ENCODE assay signal across 9 mouse cellular contexts in genomic region chr4:120668551-120668950, GRCm38 (mm10). TPM values are rescaled to one million over a fixed set of nuclear protein-coding genes. Genes with fewer than 3 reads are reported as not detected.
DNase-seq lines count a peak whose midpoint lies in the region; ATAC-seq and TF ChIP-seq lines count a peak whose summit lies in the region.
"Had no signal": no experiment of that assay in that cellular context is flagged by ENCODE, and none has a peak within 500 bp of the region (broad histone marks: within the 10 kb centered on the region; RNA-seq: fewer than 3 reads in every experiment).

No protein-coding gene starts in this region.

- peak; percentile 44 for TF ChIP-seq CTCF in intestine, postnatal 0 days (IDR thresholded peaks at IDR 0.05; ENCODE audit: low read depth)
- no peak; the same call in 1 of the 2 replicates for TF ChIP-seq CTCF in left cerebral cortex, adult 2 months (IDR thresholded peaks at IDR 0.05)

- intact Hi-C loops in heart, postnatal 10 days (cut with DNase I) = loop anchor here (1.0 to 5.0 kb wide), 2 partner anchors 53 to 76 kb away; no protein-coding TSS in a partner anchor
- intact Hi-C loops in left cerebral cortex, adult 2 months (cut with DNase I) = loop anchor here (5.0 kb wide), 1 partner anchor 76 kb away; no protein-coding TSS in a partner anchor

- H3K9ac ChIP-seq in intestine, postnatal 0 days (ENCODE audit: low read depth, low read length) = no peak overlapping the region
- no peak overlapping the region for H3K9ac ChIP-seq in intestine, embryonic 15.5 days
- peak overlapping the region; percentile 92 for H3K9ac ChIP-seq in liver, embryonic 15.5 days
- H3K9ac ChIP-seq: neural tube, embryonic 12.5 days had no signal

- H3K4me3 ChIP-seq in intestine, postnatal 0 days (ENCODE audit: low read depth, low read length) = no peak overlapping the region
- H3K4me3 ChIP-seq in intestine, embryonic 15.5 days (replicated peaks) = no peak overlapping the region
- peak overlapping the region; percentile 91 for H3K4me3 ChIP-seq in liver, embryonic 15.5 days (replicated peaks)
- no peak overlapping the region for H3K4me3 ChIP-seq in left cerebral cortex, adult 2 months
- H3K4me3 ChIP-seq: neural tube, embryonic 12.5 days had no signal

- H3K4me1 ChIP-seq in intestine, postnatal 0 days (replicated peaks; ENCODE audit: control insufficient read depth, insufficient read depth, low read length) = 0 out of 2 replicates have a peak, but pooled peaks cover 5% of the 10 kb centered on the region
- H3K4me1 ChIP-seq in intestine, embryonic 15.5 days (replicated peaks) = peaks cover 11% of the 10 kb centered on the region
- peaks cover 83% of the 10 kb centered on the region for H3K4me1 ChIP-seq in liver, embryonic 15.5 days (replicated peaks)

- 87% methylated on average over 4 of the region's 4 CpGs for WGBS in intestine, postnatal 0 days
- 91% methylated on average over 4 of the region's 4 CpGs for WGBS in intestine, embryonic 15.5 days
- WGBS in liver, embryonic 15.5 days (ENCODE audit: insufficient replicate concordance) = 70% methylated on average over 4 of the region's 4 CpGs

- no peak overlapping the region for H3K4me2 ChIP-seq in intestine, postnatal 0 days (replicated peaks; ENCODE audit: low read depth)
- H3K4me2 ChIP-seq in intestine, embryonic 15.5 days (replicated peaks) = no peak overlapping the region
- peak overlapping the region; percentile 94 for H3K4me2 ChIP-seq in liver, embryonic 15.5 days
- H3K4me2 ChIP-seq: neural tube, embryonic 12.5 days had no signal

- no peaks in the 10 kb centered on the region for H3K27me3 ChIP-seq in intestine, postnatal 0 days (replicated peaks; ENCODE audit: control insufficient read depth, insufficient read depth, low read length)
- peaks cover 8% of the 10 kb centered on the region; the same call in 1 of the 2 replicates for H3K27me3 ChIP-seq in intestine, embryonic 15.5 days (replicated peaks)
- H3K27me3 ChIP-seq in liver, embryonic 15.5 days = no peaks in the 10 kb centered on the region

- no peak for ATAC-seq in intestine, postnatal 0 days
- ATAC-seq in intestine, embryonic 15.5 days = no peak
- ATAC-seq in liver, embryonic 15.5 days (ENCODE audit: insufficient read depth) = no peak

- no peak overlapping the region for H3K27ac ChIP-seq in intestine, postnatal 0 days (ENCODE audit: low read depth, low read length)
- no peak overlapping the region for H3K27ac ChIP-seq in intestine, embryonic 15.5 days
- peak overlapping the region; percentile 93 for H3K27ac ChIP-seq in liver, embryonic 15.5 days (replicated peaks)
- H3K27ac ChIP-seq in left cerebral cortex, adult 2 months = no peak overlapping the region
- H3K27ac ChIP-seq: neural tube, embryonic 12.5 days had no signal

- no peaks in the 10 kb centered on the region for H3K9me3 ChIP-seq in intestine, postnatal 0 days (ENCODE audit: control insufficient read depth)
- H3K9me3 ChIP-seq in intestine, embryonic 15.5 days = no peaks in the 10 kb centered on the region
- no peaks in the 10 kb centered on the region for H3K9me3 ChIP-seq in liver, embryonic 15.5 days (replicated peaks)
- H3K9me3 ChIP-seq: neural tube, embryonic 12.5 days had no signal

- H3K36me3 ChIP-seq in intestine, postnatal 0 days (ENCODE audit: control insufficient read depth, insufficient read depth) = no peaks in the 10 kb centered on the region
- no peaks in the 10 kb centered on the region for H3K36me3 ChIP-seq in intestine, embryonic 15.5 days
- H3K36me3 ChIP-seq in liver, embryonic 15.5 days (replicated peaks) = no peaks in the 10 kb centered on the region
- H3K36me3 ChIP-seq: neural tube, embryonic 12.5 days had no signal

- peak; percentile 22 for DNase-seq in adrenal gland, postnatal 25 days
- peak; percentile 71 to 80 for DNase-seq in heart, postnatal 10 days
- no peak for DNase-seq in left cerebral cortex, adult 2 months (ENCODE audit: extremely low spot score in 1 of 2, low spot score in 2 of 2)
- DNase-seq in right cerebral cortex, postnatal 36 days (ENCODE audit: low spot score in 2 of 2) = no peak
- no peak for DNase-seq in layer of hippocampus, postnatal 25 days (ENCODE audit: extremely low spot score in 1 of 2, low spot score in 1 of 2)

RNA-seq across cellular contexts. Expression of gene Cited4, which starts 2.2 kb away (rescaled TPM):
- polyA plus RNA-seq in intestine, postnatal 0 days (2015; fragmentation: Nextera tagmentation; extraction: Ambion mirVana) = 1.7 and 2.1 TPM in 2 replicates
- 2.4 and 2.8 TPM in 2 replicates for polyA plus RNA-seq in intestine, embryonic 15.5 days (2015; fragmentation: Nextera tagmentation; extraction: Ambion mirVana)
- 61.7 and 80.0 TPM in 2 replicates for total RNA-seq in adrenal gland, postnatal 25 days (2021)
- 10 to 100 TPM; 76.0 to 81.5 TPM for total RNA-seq in heart, postnatal 10 days (2021)
- polyA plus RNA-seq in liver, embryonic 15.5 days (2015; fragmentation: Nextera tagmentation; extraction: Ambion mirVana) = 78.5 and 82.8 TPM in 2 replicates
- total RNA-seq in left cerebral cortex, adult 2 months (2021) = 10 to 100 TPM; 17.9 to 20.2 TPM
- 1 to 10 TPM; 1.8 to 2.8 TPM for total RNA-seq in layer of hippocampus, postnatal 25 days (2021)

Comparison
In these comparisons a context has a peak if more than half of its experiments do, and no peak if none do; other contexts are left out.
1. DNase-seq: peak in adrenal gland, postnatal 25 days (single experiment) and heart, postnatal 10 days (2 of 2); none in left cerebral cortex, adult 2 months (0 of 2), right cerebral cortex, postnatal 36 days (0 of 2) and layer of hippocampus, postnatal 25 days (0 of 2).
2. RNA of gene Cited4, which starts 2.2 kb away (total RNA-seq): 76.0 to 81.5 TPM in heart, postnatal 10 days, 61.7 to 80.0 TPM in adrenal gland, postnatal 25 days and 17.9 to 20.2 TPM in left cerebral cortex, adult 2 months; 1.8 to 2.8 TPM in layer of hippocampus, postnatal 25 days; every median in the first group is over 4 times any median in the second.